Mouse (Mus musculus) adrenal gland, adult 8-10 months (tissue): ENCODE measurements around the gene Nsun2. TPM values are rescaled to one million over a fixed set of nuclear protein-coding genes. Genes with fewer than 3 reads are reported as not detected.
A peak's percentile ranks its signal among the peaks of the same experiment; 100 is the strongest.

Source experiments
- DNase-seq: peaks from one replicate; pipeline ENCODE4 v3.0.0; 2022
- total RNA-seq, 4 experiments: library from RNA; stranded (reverse); gene quantifications; 2 replicates each; pipeline ENCODE4 v1.2.4; 2022

Gene Nsun2
- total RNA-seq, 4 experiments from 2014 or later, result 82.8 to 94.0 (median 84.4) TPM

GRCm38 (mm10) chr13:69525867-69526266 is 7.7 kb upstream of the Nsun2 start:
- DNase-seq, result no peak

GRCm38 (mm10) chr13:69528531-69528930 is 5.0 kb upstream of the Nsun2 start:
- no peak for DNase-seq

- DNase-seq, result no peak
These were observed 3.4 kb upstream of the Nsun2 start for GRCm38 (mm10) chr13:69530156-69530555.

DNA sequence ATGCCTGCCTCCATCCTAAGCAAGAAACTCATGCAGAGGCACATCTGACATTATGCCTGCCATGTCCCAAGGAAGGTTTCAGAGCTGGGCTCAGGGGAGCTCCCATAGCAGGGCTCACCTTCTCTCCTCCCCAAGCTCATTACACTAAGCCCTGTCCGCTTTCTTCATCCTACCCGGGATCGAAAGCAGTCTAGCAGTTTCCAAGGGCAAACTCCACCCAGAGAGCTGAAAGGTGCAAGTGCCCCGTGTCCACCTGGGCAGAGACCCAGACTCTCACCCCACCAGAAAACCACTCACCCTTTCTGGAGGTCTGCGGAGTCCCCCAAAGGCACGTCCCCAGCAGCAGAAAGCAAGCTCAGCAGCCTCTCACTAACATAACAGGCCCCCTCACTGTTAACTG is 2.6 kb upstream of the Nsun2 start:
- no peak for DNase-seq

GRCm38 (mm10) chr13:69531431-69531830 is 2.1 kb upstream of the Nsun2 start:
- no peak for DNase-seq

DNA sequence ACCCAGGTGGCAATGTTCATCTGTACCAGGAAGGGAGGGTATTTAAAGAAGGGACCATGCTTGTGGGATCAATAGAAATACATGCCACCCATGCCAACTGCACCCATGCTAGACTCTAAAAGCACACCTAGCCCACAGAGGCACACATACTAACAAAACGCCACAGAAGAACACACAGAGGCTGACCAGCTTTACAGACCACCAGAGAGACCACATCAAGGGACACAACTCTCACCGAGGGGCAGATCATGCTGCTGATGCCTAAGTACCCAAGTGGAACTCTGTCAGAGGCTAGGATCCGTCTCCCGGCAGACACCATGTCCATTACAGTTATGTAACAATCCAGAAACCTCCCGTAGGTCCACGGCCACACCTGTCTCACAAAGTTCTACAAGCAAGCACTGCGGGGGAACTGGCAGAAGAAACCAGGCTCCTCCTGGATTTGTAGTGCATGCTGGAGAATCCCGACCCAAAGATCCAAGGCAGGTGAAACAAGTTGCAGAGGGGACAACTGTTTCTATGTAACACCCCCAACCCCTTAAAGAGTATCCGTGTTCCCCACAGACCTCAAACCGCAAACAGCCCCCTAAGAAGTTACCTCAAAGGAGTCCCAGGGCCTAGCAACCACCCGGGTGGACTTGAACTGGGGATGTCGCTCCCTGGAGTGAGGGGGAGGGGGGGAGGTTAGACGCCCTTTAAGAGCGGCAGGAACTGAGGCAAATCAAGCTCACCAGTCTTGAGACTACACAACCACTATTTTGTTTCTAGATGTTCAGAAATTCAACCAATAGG is 1.2 kb upstream of the Nsun2 start:
- no peak for DNase-seq

- DNase-seq, result no peak
These were observed 597 bp upstream of the Nsun2 start for GRCm38 (mm10) chr13:69532893-69533404.

DNA sequence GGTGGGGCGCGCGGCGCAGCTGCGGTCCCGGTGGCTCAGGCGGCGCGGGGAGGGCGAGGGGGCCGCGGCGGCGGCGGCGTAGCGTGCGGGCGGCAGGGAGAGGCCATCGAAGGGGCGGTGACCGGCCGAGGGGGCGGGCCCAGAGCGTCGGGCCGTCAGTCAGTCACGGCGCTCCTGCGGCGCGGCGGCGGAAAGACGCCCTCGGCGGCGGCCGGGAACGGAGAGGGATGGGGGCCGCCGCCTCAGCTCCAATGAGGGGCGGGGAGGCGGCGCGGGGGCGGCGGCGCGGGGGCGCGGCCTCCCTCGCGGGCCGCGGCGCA is 748 bp downstream of the Nsun2 start, which contains the start of gene Tent4a:
TSS of gene Tent4a (minus strand) at position 284 of the 320 bp plus-strand sequence.
- no peak for DNase-seq

DNA sequence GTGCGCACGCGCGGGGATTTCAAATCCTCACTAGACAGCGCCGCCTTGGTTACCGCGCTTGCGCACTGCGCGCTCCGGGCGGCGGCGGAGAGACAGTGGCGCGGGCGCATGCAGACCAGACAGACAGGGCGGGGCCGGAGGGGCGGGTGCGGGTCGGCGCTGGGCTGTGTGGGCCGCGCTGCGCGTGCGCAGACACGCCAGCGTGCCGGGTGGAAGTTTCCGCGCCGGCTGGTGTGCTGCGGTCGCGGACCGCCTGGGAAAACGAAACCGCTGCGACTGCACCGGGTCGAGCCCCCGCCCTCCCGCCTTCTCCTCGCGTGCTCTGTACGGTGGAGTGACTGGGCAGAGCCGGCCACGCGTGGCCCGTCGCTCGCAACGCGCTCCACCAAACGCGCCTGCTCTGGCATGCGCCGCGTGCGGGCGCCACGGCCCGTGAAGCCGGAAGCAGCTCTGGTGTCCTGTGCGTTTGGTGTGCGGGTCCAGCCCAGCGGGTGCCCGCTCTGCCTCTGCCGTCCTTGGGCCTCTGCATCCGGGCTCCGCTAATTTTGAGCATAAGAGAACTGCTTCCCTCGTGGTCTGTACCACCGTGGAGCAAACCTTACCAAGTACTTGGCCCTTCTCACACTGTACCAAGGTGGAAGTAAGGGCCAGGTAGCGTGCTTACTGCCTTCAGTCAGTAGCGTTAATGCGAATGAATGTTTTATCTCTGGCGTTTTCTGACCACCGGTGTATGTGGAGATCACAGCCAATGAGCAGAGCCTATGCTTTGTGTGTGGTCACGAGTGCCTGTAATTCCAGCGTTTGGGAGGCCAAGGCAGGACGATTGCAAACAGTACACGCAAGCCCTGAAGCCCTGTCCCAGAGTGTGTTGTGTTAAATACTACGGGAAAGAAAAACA is 1.4 kb downstream of the Nsun2 start:
- DNase-seq, result peak; percentile 96

GRCm38 (mm10) chr13:69536021-69536420 is 2.5 kb downstream of the Nsun2 start:
- DNase-seq, result no peak

DNA sequence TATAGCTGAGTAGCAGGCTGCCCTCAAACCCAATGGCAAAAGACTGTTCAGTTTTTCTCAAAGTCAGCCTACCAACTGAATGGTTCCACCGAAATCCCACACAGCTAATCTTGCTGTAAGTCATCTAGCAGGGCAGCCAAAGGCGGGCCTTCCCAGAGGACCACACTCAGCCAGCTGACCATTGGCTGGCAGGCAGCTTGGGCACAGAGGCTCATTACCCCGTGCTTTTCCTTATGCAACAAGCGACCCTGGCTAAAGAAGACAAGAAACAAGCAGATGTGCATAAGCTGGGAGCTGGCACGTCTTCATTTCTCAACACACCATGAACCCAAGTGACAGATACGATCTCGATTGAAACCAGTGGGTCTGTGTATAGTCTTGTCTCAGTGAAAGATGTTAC is 3.8 kb downstream of the Nsun2 start:
- no peak for DNase-seq

GRCm38 (mm10) chr13:69538327-69538726 is 4.8 kb downstream of the Nsun2 start:
- peak; percentile 76 for DNase-seq

- no peak for DNase-seq
These were observed 7.7 kb downstream of the Nsun2 start for GRCm38 (mm10) chr13:69541209-69541608.

- DNase-seq, result no peak
These were observed 8.2 kb downstream of the Nsun2 start for GRCm38 (mm10) chr13:69541776-69542175.

DNA sequence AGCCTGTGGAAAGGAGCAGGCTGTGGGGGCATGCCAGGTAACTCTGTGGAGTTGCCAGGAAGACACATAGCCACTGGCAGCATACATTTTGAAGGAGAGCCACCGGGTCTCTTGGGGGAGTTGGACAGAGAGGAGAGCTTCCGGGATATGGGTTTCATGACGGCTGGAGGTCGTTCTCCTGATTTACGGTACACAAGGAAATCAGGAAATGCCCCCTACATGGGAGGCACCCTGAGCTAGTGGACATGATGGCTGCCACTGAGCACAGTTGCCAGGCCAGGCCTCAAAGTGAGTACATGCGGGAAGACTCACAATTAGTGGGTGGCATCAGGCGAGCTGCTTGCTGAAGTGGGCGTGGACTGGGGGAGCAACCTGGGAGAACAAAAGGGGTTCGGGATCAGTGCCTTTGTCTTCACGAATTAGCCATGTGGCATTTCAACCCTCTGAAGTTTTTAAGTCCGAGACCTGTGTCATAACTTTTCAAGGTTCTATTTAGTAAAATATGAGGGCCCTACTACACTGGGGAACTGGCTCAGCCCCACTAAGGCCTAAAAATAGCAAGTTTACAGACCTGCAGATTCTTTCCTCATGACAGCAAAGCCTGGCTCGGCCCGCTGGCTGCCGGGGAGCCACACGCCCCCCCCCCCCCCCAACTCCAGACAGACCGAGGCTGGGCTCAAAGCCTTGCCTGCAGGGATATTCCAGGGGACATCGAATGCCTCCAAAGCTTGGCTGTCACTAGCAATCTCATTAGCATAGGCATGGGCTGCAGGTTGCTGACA is 9.2 kb downstream of the Nsun2 start:
- DNase-seq, result no peak

GRCm38 (mm10) chr13:69543595-69543994 is 10.0 kb downstream of the Nsun2 start:
- DNase-seq, result no peak

DNA sequence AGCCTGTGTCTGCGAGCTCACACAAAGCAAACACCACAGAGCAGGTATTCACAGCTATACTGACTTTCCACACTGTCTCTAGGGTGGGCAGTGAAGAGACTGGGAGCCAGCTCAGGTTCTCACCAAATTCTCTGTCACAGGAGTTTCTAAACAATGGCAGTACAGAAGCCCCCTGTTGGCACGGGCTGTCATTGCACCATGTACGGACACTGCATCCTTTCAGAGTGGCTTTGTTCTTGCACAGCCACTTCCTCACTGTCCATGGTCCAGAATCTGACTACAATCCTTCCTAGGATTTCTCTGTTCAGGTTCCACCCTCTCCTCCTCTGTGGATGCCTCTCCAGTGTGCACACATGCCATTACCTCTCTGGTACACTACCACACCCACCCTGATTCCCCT is 11.5 kb downstream of the Nsun2 start:
- no peak for DNase-seq

DNA sequence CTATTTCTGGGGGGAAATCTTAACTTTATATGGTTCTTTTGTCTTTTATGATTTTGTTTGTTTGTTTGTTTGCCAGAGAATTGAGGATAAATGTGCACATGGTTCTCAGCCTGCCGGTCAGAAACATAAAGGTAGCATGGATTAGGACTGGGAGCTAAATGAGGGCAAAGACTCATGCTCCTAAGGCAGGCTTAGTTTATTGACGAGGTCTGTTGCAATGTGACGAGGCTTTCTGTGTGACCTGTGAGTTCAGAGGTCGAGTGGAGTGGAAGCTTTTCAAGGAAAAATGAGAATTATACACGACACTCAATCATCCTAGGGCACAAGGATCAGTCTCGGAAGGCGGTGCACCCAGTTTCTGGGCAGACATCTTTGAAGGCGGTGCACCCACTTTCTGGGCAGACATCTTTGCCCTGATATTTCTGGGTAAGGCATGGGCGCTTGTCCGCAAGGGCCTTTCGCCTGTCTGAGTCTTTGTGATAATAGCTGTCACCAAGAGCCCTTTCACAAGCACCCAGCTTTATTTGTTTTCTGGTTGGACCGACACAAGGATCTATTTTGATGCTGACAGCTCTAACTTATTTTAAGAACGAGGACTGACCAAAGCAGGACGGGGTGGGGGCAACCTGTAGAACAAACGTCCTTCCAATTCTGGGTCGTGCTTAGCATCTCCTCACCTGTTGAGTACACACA is 14.1 kb downstream of the Nsun2 start:
- no peak for DNase-seq

GRCm38 (mm10) chr13:69549980-69550379 is 16.4 kb downstream of the Nsun2 start:
- DNase-seq, result no peak

DNA sequence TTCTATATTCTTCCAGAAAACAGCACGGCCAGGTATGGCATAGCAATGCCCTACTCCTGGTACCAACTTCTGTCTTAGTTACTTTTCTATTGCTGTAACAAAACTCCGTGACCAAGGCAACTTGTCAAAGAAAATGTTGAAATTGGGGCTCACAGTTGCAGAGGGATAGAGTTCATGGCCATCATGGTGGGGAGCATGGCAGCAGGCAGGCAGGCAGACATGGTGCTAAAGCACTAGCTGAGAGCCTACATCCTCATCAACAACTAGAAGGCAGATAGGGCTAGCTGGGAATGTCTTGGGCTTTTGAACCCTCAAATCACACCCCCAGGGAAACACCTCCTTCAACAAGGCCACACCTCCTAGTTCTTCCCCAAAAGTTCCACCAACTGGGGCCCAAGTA is 17.3 kb downstream of the Nsun2 start:
- DNase-seq, result no peak

- no peak for DNase-seq
These were observed 19.5 kb downstream of the Nsun2 start for GRCm38 (mm10) chr13:69553024-69553423.

DNA sequence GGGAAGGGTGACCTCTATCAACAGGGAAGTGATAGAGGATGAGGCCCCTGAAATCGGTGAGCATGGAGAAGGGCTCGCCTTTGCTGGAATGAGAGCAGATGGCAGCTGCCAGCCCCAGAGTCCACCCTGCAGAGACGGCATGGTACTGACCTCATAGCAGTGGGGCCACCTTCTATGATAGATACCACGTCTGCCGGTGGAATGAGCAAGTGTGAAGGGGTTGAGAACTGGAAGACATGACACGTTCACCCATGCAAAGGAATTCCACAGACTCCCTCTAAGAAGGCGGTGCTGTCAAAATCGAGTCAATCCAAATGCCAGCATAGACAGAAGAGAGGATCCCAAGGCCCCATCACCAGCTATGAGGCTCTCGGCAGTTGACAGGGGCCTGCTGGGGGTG is 20.7 kb downstream of the Nsun2 start:
- DNase-seq, result no peak
